Mouse (Mus musculus): ENCODE measurements around the gene Ccdc107. TPM values are rescaled to one million over a fixed set of nuclear protein-coding genes. Genes with fewer than 3 reads are reported as not detected.

The Ccdc107 gene
- polyA plus RNA-seq, 1 experiment, result 111 TPM

DNA sequence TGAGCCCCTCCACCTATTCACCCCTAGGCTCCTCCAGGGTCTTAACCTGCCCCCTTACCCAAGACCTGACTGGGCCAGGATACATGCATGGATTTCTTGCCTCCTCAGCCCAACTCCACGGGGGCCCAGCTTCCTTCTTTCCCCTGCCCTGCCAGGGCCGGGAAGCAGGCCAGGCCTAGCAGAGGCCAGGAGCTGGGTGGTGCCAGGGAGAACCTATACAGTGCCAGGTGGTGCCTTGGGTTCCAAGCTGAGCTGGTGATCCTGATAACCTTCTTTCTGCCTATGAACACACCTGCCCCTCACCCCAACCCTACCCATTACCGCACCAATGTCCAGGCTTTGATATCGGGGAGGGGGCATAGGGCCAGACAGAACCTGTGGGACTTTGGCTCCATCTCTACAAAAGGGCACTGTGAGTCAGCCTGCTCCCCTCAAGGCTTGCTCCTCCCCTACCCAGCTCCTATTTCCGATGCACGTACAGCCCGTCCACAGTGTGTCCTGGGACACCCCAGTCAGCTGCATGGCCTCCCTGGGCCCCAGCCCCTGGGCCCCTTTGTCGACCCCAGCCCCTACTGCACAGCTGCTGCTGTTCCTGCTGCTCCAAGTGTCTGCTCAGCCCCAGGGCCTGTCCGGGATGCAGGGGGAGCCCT lies 14.0 kb downstream of the Ccdc107 start, which contains the start of gene Car9:
TSS of gene Car9 (plus strand) at position 431 of the 650 bp plus-strand sequence.
- H3K27me3 ChIP-seq (ENCODE audit: control insufficient read depth, insufficient read depth, insufficient read length), result no peaks in the 10 kb centered on the region
- no peaks in the 10 kb centered on the region for H3K79me2 ChIP-seq (ENCODE audit: control insufficient read depth, insufficient read depth)
- H3K4me2 ChIP-seq (ENCODE audit: low read depth), result peak within 1 kb of the TSS; percentile 45
- no peaks in the 10 kb centered on the region for H3K36me3 ChIP-seq (ENCODE audit: control insufficient read depth, insufficient read depth)
- TF ChIP-seq POLR2A (IDR thresholded peaks at IDR 0.05; ENCODE audit: insufficient read length, low read depth) (peak; percentile 24), TCF3 (IDR thresholded peaks at IDR 0.05; ENCODE audit: insufficient read length, low read depth) (no peak)
- peak within 1 kb of the TSS; percentile 8 for H3K4me3 ChIP-seq
- no peak within 1 kb of the TSS for H3ac ChIP-seq (ENCODE audit: control insufficient read depth, insufficient read length)

DNA sequence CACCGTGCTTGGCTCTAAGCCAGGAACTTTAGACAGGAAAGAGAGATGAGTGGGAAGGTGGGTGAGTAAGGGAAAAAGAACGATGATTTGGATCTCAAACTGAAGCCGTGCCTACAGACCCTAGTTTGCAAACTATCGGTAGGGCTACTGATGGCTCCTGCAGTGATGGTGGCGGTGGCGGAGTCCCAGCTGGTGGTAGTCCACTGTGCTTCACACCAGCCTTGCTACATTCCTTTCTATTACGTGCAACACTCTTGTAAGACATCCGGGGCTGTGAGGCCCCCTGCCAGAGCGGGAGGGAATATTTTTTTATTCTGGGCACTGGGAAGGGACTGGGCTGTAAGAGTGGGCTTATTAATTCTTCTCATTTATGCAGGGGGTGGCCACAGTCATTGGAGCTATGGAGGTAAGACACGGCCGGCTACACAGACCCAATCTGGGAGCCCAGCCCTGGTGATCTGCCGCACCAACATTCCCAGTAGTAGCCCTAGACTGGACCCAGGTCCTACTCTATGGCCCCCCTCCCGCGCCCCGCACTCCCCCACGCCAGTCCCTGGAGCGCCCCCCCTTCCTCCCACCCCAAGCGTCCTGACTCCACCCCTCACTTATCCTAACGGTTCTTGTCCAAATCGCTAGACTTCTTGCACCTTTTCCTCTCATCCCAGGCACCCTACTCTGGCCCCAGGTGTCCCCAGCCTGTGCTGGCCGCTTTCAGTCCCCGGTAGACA lies 15.4 kb downstream of the Ccdc107 start:
- H3K4me3 ChIP-seq, result peak overlapping the region; percentile 8
- TF ChIP-seq MYOG (IDR thresholded peaks at IDR 0.05; ENCODE audit: control insufficient read depth in 1 of 3, insufficient read depth in 1 of 3, insufficient read length in 2 of 3, low read depth in 2 of 3) (no peak), CEBPB (IDR thresholded peaks at IDR 0.05; ENCODE audit: insufficient read depth, poor library complexity, severe bottlenecking) (no peak), USF1 (IDR thresholded peaks at IDR 0.05; ENCODE audit: low read depth) (no peak), REST (IDR thresholded peaks at IDR 0.05; ENCODE audit: insufficient read depth, insufficient read length) (no peak), POLR2AphosphoS2 (IDR thresholded peaks at IDR 0.05; ENCODE audit: insufficient read length, low read depth) (no peak), MYOD1 (IDR thresholded peaks at IDR 0.05; ENCODE audit: control insufficient read depth in 1 of 3, insufficient read length in 2 of 3, low read depth in 2 of 3) (no peak), SRF (IDR thresholded peaks at IDR 0.05; ENCODE audit: control insufficient read depth, insufficient read length, low read depth) (no peak), TCF3 (IDR thresholded peaks at IDR 0.05; ENCODE audit: insufficient read length, low read depth) (no peak)

DNA sequence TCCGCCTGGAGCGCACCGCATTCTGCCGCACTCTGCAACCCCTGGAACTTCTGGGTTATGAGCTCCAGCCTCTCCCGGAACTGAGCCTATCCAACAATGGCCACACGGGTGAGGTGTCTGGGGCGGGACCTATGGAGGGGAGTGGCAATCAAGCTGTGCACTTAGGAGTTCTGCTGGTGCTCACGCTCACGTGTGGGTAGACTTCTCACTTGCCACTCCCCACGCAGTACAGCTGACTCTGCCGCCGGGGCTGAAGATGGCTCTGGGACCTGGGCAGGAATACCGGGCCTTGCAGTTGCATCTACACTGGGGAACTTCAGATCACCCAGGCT lies 15.9 kb downstream of the Ccdc107 start:
- Histone ChIP-seq H3K79me2 (ENCODE audit: control insufficient read depth, insufficient read depth) (no peaks in the 10 kb centered on the region), H3K4me2 (ENCODE audit: low read depth) (peak overlapping the region; percentile 26), H3ac (ENCODE audit: control insufficient read depth, insufficient read length) (no peak overlapping the region), H3K36me3 (ENCODE audit: control insufficient read depth, insufficient read depth) (no peaks in the 10 kb centered on the region), H3K27me3 (ENCODE audit: control insufficient read depth, insufficient read depth, insufficient read length) (no peaks in the 10 kb centered on the region), H3K4me3 (peak overlapping the region; percentile 8)
- TF ChIP-seq POLR2AphosphoS2 (IDR thresholded peaks at IDR 0.05; ENCODE audit: insufficient read length, low read depth) (peak; percentile 69), TCF12 (IDR thresholded peaks at IDR 0.05; ENCODE audit: insufficient read depth, poor library complexity, severe bottlenecking) (no peak)

More for the DNA sequence above, 15.4 kb downstream of the Ccdc107 start:
- no peaks in the 10 kb centered on the region for H3K79me2 ChIP-seq (ENCODE audit: control insufficient read depth, insufficient read depth)
- no peaks in the 10 kb centered on the region for H3K27me3 ChIP-seq (ENCODE audit: control insufficient read depth, insufficient read depth, insufficient read length)
- peak overlapping the region; percentile 45 for H3K4me2 ChIP-seq (ENCODE audit: low read depth)
- H3ac ChIP-seq (ENCODE audit: control insufficient read depth, insufficient read length), result no peak overlapping the region
- H3K36me3 ChIP-seq (ENCODE audit: control insufficient read depth, insufficient read depth), result no peaks in the 10 kb centered on the region

DNA sequence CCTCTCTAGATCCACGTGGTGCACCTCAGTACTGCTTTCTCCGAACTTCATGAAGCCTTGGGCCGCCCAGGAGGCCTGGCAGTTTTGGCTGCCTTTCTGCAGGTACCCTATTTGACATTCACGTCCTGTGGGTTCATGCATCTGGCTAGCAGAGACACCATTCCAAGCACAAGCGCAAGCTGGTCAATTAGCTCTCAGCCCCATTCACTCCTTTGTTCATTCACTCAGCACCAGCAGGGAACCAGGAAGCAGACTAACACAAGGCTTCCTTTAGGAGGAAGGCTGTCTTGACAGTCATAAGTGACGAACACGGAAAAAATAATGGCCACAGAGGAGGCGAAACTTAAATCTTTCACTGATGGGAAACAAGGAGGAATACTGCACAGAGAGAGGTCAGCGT lies 16.4 kb downstream of the Ccdc107 start:
- no peaks in the 10 kb centered on the region for H3K36me3 ChIP-seq (ENCODE audit: control insufficient read depth, insufficient read depth)
- H3K79me2 ChIP-seq (ENCODE audit: control insufficient read depth, insufficient read depth), result no peaks in the 10 kb centered on the region
- peak overlapping the region; percentile 26 for H3K4me2 ChIP-seq (ENCODE audit: low read depth)
- no peak overlapping the region for H3K4me3 ChIP-seq
- TF ChIP-seq SRF (IDR thresholded peaks at IDR 0.05; ENCODE audit: control insufficient read depth, insufficient read length, low read depth), result no peak
- no peak for TF ChIP-seq POLR2AphosphoS2 (IDR thresholded peaks at IDR 0.05; ENCODE audit: insufficient read length, low read depth)
- TF ChIP-seq MYOG (IDR thresholded peaks at IDR 0.05; ENCODE audit: control insufficient read depth in 1 of 3, insufficient read depth in 1 of 3, insufficient read length in 2 of 3, low read depth in 2 of 3), result no peak
- TF ChIP-seq REST (IDR thresholded peaks at IDR 0.05; ENCODE audit: insufficient read depth, insufficient read length), result no peak
- TF ChIP-seq MYOD1 (IDR thresholded peaks at IDR 0.05; ENCODE audit: control insufficient read depth in 1 of 3, insufficient read length in 2 of 3, low read depth in 2 of 3), result no peak
- TF ChIP-seq CEBPB (IDR thresholded peaks at IDR 0.05; ENCODE audit: insufficient read depth, poor library complexity, severe bottlenecking), result no peak
- no peak for TF ChIP-seq TCF12 (IDR thresholded peaks at IDR 0.05; ENCODE audit: insufficient read depth, poor library complexity, severe bottlenecking)
- TF ChIP-seq POLR2A (IDR thresholded peaks at IDR 0.05; ENCODE audit: insufficient read length, low read depth), result no peak
- TF ChIP-seq MAX (IDR thresholded peaks at IDR 0.05; ENCODE audit: low read depth), result no peak
- no peak for TF ChIP-seq USF1 (IDR thresholded peaks at IDR 0.05; ENCODE audit: low read depth)
- TF ChIP-seq E2F4 (IDR thresholded peaks at IDR 0.05; ENCODE audit: insufficient read depth), result no peak
- no peak for TF ChIP-seq TCF3 (IDR thresholded peaks at IDR 0.05; ENCODE audit: insufficient read length, low read depth)
- no peak overlapping the region for H3ac ChIP-seq (ENCODE audit: control insufficient read depth, insufficient read length)
- no peaks in the 10 kb centered on the region for H3K27me3 ChIP-seq (ENCODE audit: control insufficient read depth, insufficient read depth, insufficient read length)

DNA sequence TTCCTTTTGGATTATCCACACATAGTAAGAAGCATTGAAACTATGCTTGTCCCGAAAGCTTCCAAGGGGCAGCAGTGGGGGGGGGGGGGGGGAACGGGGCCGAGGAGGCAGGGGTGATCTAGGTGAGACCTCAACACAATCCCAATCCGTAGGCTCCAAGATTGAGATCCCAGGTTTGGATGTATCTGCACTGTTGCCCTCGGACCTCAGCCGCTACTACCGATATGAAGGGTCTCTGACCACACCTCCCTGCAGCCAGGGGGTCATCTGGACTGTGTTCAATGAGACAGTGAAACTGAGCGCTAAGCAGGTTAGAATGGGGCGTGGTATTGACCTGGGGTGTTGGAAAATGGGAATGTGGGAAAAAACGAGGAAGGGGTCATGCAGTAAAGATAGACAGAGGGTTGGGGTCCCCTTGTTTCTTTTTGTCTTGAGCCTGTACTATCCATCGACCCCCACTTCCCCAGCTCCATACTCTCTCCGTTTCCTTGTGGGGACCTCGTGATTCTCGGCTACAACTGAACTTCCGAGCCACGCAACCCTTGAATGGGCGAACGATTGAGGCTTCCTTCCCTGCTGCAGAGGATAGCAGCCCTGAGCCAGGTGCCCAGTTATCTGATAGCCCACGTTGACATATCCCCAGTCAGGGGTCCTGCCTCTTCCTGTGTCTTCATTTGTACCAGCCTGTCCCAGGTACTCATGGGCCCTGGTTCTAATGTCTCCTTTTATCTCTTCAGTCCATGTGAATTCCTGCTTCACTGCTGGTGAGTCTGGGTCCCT lies 19.2 kb downstream of the Ccdc107 start:
- TF ChIP-seq E2F4 (IDR thresholded peaks at IDR 0.05; ENCODE audit: insufficient read depth), result no peak
- TF ChIP-seq POLR2AphosphoS2 (IDR thresholded peaks at IDR 0.05; ENCODE audit: insufficient read length, low read depth), result peak; percentile 94
- no peak for TF ChIP-seq MYOD1 (IDR thresholded peaks at IDR 0.05; ENCODE audit: control insufficient read depth in 1 of 3, insufficient read length in 2 of 3, low read depth in 2 of 3)
- no peak for TF ChIP-seq MAX (IDR thresholded peaks at IDR 0.05; ENCODE audit: low read depth)
- TF ChIP-seq POLR2A (IDR thresholded peaks at IDR 0.05; ENCODE audit: insufficient read length, low read depth), result peak; percentile 42
- no peak for TF ChIP-seq USF1 (IDR thresholded peaks at IDR 0.05; ENCODE audit: low read depth)
- TF ChIP-seq TCF12 (IDR thresholded peaks at IDR 0.05; ENCODE audit: insufficient read depth, poor library complexity, severe bottlenecking), result no peak
- no peak for TF ChIP-seq SRF (IDR thresholded peaks at IDR 0.05; ENCODE audit: control insufficient read depth, insufficient read length, low read depth)
- no peak overlapping the region for H3ac ChIP-seq (ENCODE audit: control insufficient read depth, insufficient read length)
- H3K27me3 ChIP-seq (ENCODE audit: control insufficient read depth, insufficient read depth, insufficient read length), result no peaks in the 10 kb centered on the region
- no peak overlapping the region for H3K4me2 ChIP-seq (ENCODE audit: low read depth)
- H3K36me3 ChIP-seq (ENCODE audit: control insufficient read depth, insufficient read depth), result peaks cover 23% of the 10 kb centered on the region
- H3K79me2 ChIP-seq (ENCODE audit: control insufficient read depth, insufficient read depth), result no peaks in the 10 kb centered on the region
- no peak overlapping the region for H3K4me3 ChIP-seq

Data from myocyte (in vitro differentiated cells).